Mouse (Mus musculus) limb, embryonic 10.5 days (tissue): ENCODE data around the gene Csf3. TPM values are rescaled to one million over a fixed set of nuclear protein-coding genes. Genes with fewer than 3 reads are reported as not detected.

Experiments used
- DNase-seq: peaks from one replicate; pipeline ENCODE4 v3.0.0-alpha.2; 2017; ENCODE audit warnings: low spot score
- H3K27ac ChIP-seq: fragments of 300-500 bp; sonication (generic); 2 replicates; pipeline ENCODE4 v1.5.1; 2016; ENCODE audit warnings: mild to moderate bottlenecking
- H3K27me3 ChIP-seq: fragments of 300-500 bp; sonication (generic); 2 replicates; pipeline ENCODE4 v1.6.1; 2016; ENCODE audit warnings: low read depth, mild to moderate bottlenecking; ENCODE audit not compliant: poor library complexity, severe bottlenecking
- H3K36me3 ChIP-seq: fragments of 300-500 bp; sonication (generic); 2 replicates; pipeline ENCODE4 v1.6.1; 2016; ENCODE audit warnings: mild to moderate bottlenecking, moderate library complexity
- H3K4me1 ChIP-seq: fragments of 300-500 bp; sonication (generic); 2 replicates; pipeline ENCODE4 v1.6.1; 2016
- H3K4me3 ChIP-seq: fragments of 300-500 bp; sonication (generic); 2 replicates; pipeline ENCODE4 v1.5.1; 2016; ENCODE audit warnings: mild to moderate bottlenecking, moderate library complexity
- H3K9me3 ChIP-seq: fragments of 300-500 bp; sonication (generic); replicated peaks from 2 replicates; pipeline ENCODE4 v1.6.1; 2016; ENCODE audit warnings: mild to moderate bottlenecking
- whole genome bisulfite sequencing: fragments of 180-500 bp; shearing (Covaris S2); methylation state at CpG from one replicate; pipeline ENCODE4 v1.1.7; 2016; 5-methylcytosine and 5-hydroxymethylcytosine counted together
- polyA plus RNA-seq: library from polyadenylated mRNA; unstranded; fragments of >200 nt; fragmentation: Nextera tagmentation; extraction: Ambion mirVana; gene quantifications from 2 replicates; pipeline ENCODE4 v1.2.1, GENCODE M21; 2016

The Csf3 gene
- polyA plus RNA-seq, 1 experiment from 2014 or later = not detected

- Histone ChIP-seq H3K4me3 (0 out of 2 replicates have a peak overlapping the region, but pooled peaks have one; percentile 0), H3K27ac (peak overlapping the region; percentile 82), H3K9me3 (no peaks in the 10 kb centered on the region), H3K36me3 (peaks cover 6% of the 10 kb centered on the region; the same call in 1 of the 2 replicates), H3K4me1 (peaks cover 85% of the 10 kb centered on the region), H3K27me3 (no peaks in the 10 kb centered on the region)
- WGBS = 32% methylated on average over 15 of the region's 15 CpGs
- DNase-seq = no peak
Measured at GRCm38 (mm10) chr11:98748506-98749416, 47.7 kb downstream of the Csf3 start.

DNA sequence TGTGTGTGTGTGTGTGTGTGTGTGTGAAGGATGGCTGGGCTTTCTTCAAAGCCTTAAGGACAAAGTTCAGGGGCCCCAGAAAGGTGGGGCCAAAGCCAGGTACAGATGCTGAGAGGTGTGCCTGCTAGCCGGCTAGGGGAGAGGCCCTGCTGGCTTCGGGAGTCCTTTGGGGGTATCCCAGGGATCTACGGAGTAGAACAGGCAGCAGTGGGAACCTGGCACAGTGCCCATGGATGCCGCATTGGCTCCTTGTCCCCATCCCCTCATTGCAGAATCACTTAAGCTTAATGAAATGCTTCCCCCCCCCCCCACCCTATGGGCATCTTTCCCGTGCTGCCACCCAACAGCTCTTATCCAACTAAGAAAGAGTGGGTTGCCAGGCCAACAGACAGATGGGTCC lies 48.7 kb downstream of the Csf3 start:
- Histone ChIP-seq H3K9me3 (no peaks in the 10 kb centered on the region), H3K4me3 (no peak overlapping the region), H3K4me1 (peaks cover 85% of the 10 kb centered on the region), H3K27ac (peak overlapping the region; percentile 82), H3K36me3 (peaks cover 12% of the 10 kb centered on the region), H3K27me3 (no peaks in the 10 kb centered on the region)
- no peak for DNase-seq
- 65% methylated on average over 5 of the region's 5 CpGs for WGBS

GRCm38 (mm10) chr11:98750351-98751201 lies 49.5 kb downstream of the Csf3 start:
- no peak for DNase-seq
- no peak overlapping the region for H3K4me3 ChIP-seq
- peak overlapping the region; percentile 69 for H3K27ac ChIP-seq
- peaks cover 80% of the 10 kb centered on the region for H3K4me1 ChIP-seq
- H3K9me3 ChIP-seq = no peaks in the 10 kb centered on the region
- H3K27me3 ChIP-seq = no peaks in the 10 kb centered on the region
- 57% methylated on average over 17 of the region's 17 CpGs for WGBS
- H3K36me3 ChIP-seq = peaks cover 12% of the 10 kb centered on the region

DNA sequence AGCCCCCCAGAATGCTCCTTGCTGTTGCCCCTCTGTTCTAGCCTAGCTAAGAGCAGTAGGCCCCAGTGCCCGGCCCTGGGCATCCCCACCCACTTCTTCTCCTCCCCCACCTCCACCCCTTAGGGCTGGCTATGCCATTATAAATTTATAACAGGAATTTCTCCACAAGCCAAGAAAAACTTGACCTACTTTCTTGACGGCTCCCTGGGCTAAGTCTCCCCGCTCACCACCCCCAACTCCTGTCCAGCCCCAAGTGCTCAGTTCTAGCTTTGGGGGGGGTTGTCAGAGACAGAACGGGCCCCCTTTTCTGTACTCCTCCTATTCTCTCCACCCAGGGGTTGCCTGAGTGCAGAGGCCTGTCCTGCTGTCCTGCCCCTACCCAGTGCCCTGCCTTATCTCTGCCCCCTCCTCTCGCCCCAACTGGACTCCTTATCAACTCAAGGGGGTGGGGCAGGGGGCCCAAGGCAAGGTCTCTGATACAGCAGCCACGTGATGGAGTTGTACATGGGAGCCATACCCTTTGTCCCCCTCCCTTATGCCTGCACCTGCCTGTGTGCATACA lies 50.2 kb downstream of the Csf3 start:
- Histone ChIP-seq H3K36me3 (peaks cover 12% of the 10 kb centered on the region), H3K9me3 (no peaks in the 10 kb centered on the region), H3K27ac (peak overlapping the region; percentile 69; the same call in 1 of the 2 replicates), H3K4me1 (peaks cover 79% of the 10 kb centered on the region), H3K27me3 (no peaks in the 10 kb centered on the region), H3K4me3 (no peak overlapping the region)
- 58% methylated on average over 6 of the region's 6 CpGs for WGBS
- DNase-seq = no peak

GRCm38 (mm10) chr11:98752562-98753140 lies 51.6 kb downstream of the Csf3 start:
- Histone ChIP-seq H3K27me3 (no peaks in the 10 kb centered on the region), H3K9me3 (no peaks in the 10 kb centered on the region), H3K36me3 (peaks cover 17% of the 10 kb centered on the region), H3K27ac (0 out of 2 replicates have a peak overlapping the region, but pooled peaks have one; percentile 21), H3K4me1 (peaks cover 66% of the 10 kb centered on the region), H3K4me3 (no peak overlapping the region)
- 85% methylated on average over 10 of the region's 10 CpGs for WGBS
- no peak for DNase-seq

Other genes with a start within 250 kb of the Csf3 start
- gene Ikzf3, start 155.2 kb upstream of the Csf3 start, polyA plus RNA-seq = not detected in 2 replicates
- gene Zpbp2, start 150.2 kb upstream of the Csf3 start, polyA plus RNA-seq = 0.14 TPM in 1 of 2 replicates, not detected in the other
- gene Ormdl3, start 113.9 kb upstream of the Csf3 start, polyA plus RNA-seq = 46.9 and 55.0 TPM in 2 replicates
- not detected in 2 replicates for gene Lrrc3c, start 103.0 kb upstream of the Csf3 start, polyA plus RNA-seq
- gene Gm12355, start 75.6 kb upstream of the Csf3 start, polyA plus RNA-seq = 1.3 and 1.8 TPM in 2 replicates
- gene Gsdma3, start 74.9 kb upstream of the Csf3 start, polyA plus RNA-seq = not detected in 2 replicates
- not detected in 2 replicates for gene Gsdma2, start 54.5 kb upstream of the Csf3 start, polyA plus RNA-seq
- 0.05 TPM in 1 of 2 replicates, not detected in the other for gene Gsdma, start 36.9 kb upstream of the Csf3 start, polyA plus RNA-seq
- 284 and 303 TPM in 2 replicates for gene Psmd3, start 18.7 kb upstream of the Csf3 start, polyA plus RNA-seq
- 77.3 and 82.6 TPM in 2 replicates for gene Med24, start 28.2 kb downstream of the Csf3 start, polyA plus RNA-seq
- 6.3 and 11.6 TPM in 2 replicates for gene Thra, start 39.4 kb downstream of the Csf3 start, polyA plus RNA-seq
- 1.2 and 1.5 TPM in 2 replicates for gene Nr1d1, start 74.1 kb downstream of the Csf3 start, polyA plus RNA-seq
- 22.8 and 25.0 TPM in 2 replicates for gene Msl1, start 94.3 kb downstream of the Csf3 start, polyA plus RNA-seq
- gene Casc3, start 103.6 kb downstream of the Csf3 start, polyA plus RNA-seq = 46.7 and 51.9 TPM in 2 replicates
- gene Rapgefl1, start 135.5 kb downstream of the Csf3 start, polyA plus RNA-seq = 1.4 and 1.9 TPM in 2 replicates
- 5.4 and 6.2 TPM in 2 replicates for gene Wipf2, start 162.4 kb downstream of the Csf3 start, polyA plus RNA-seq
- gene Cdc6, start 206.5 kb downstream of the Csf3 start, polyA plus RNA-seq = 69.9 and 79.5 TPM in 2 replicates
- 38.4 and 43.7 TPM in 2 replicates for gene Rara, start 226.6 kb downstream of the Csf3 start, polyA plus RNA-seq